Mouse (Mus musculus) hindbrain, embryonic 13.5 days (tissue): Measurements from ENCODE around the gene Zfp385b. TPM values are rescaled to one million over a fixed set of nuclear protein-coding genes. Genes with fewer than 3 reads are reported as not detected.

Experiments used
- ATAC-seq: fragments of 200-750 bp; cut with Nextera tagmentation; 2 replicates; pipeline ENCODE4 v1.8.0; 2017; ENCODE audit warnings: moderate TSS enrichment; ENCODE audit not compliant: low FRiP score
- H3K27ac ChIP-seq: fragments of 300-500 bp; sonication (generic); 2 replicates; pipeline ENCODE4 v1.5.1; 2015; ENCODE audit warnings: inconsistent platforms, mild to moderate bottlenecking, moderate library complexity
- H3K27me3 ChIP-seq: fragments of 300-500 bp; sonication (generic); 2 replicates; pipeline ENCODE4 v1.6.1; 2015; ENCODE audit warnings: mild to moderate bottlenecking, inconsistent platforms
- H3K36me3 ChIP-seq: fragments of 300-500 bp; sonication (generic); 2 replicates; pipeline ENCODE4 v1.6.1; 2015; ENCODE audit warnings: mild to moderate bottlenecking, inconsistent platforms
- H3K4me1 ChIP-seq: fragments of 300-500 bp; sonication (generic); replicated peaks from 2 replicates; pipeline ENCODE4 v1.6.1; 2015; ENCODE audit warnings: inconsistent platforms
- H3K4me2 ChIP-seq: fragments of 300-500 bp; sonication (generic); 2 replicates; pipeline ENCODE4 v1.6.1; 2015; ENCODE audit warnings: inconsistent platforms, mild to moderate bottlenecking, moderate library complexity
- H3K4me3 ChIP-seq: fragments of 300-500 bp; sonication (generic); 2 replicates; pipeline ENCODE4 v1.5.1; 2015; ENCODE audit warnings: mild to moderate bottlenecking, inconsistent platforms
- H3K9ac ChIP-seq: fragments of 300-500 bp; sonication (generic); 2 replicates; pipeline ENCODE4 v1.6.1; 2015; ENCODE audit warnings: mild to moderate bottlenecking, inconsistent platforms
- H3K9me3 ChIP-seq: fragments of 300-500 bp; sonication (generic); 2 replicates; pipeline ENCODE4 v1.6.1; 2016; ENCODE audit warnings: inconsistent platforms
- WGBS: fragments of 180-500 bp; shearing (Covaris S2); methylation state at CpG from one replicate; pipeline ENCODE4 v1.1.7; 2015; 5-methylcytosine and 5-hydroxymethylcytosine counted together
- polyA plus RNA-seq: library from polyadenylated mRNA; unstranded; fragments of >200 nt; fragmentation: Nextera tagmentation; extraction: Ambion mirVana; gene quantifications from 2 replicates; pipeline ENCODE4 v1.2.1, GENCODE M21; 2015

Zfp385b gene
- polyA plus RNA-seq, 1 experiment from 2014 or later = 8.1 TPM

- 89% methylated on average over 5 of the region's 5 CpGs for WGBS
- no peak for ATAC-seq
- Histone ChIP-seq H3K27me3 (no peaks in the 10 kb centered on the region), H3K27ac (no peak overlapping the region), H3K36me3 (no peaks in the 10 kb centered on the region), H3K4me3 (no peak overlapping the region), H3K4me1 (no peaks in the 10 kb centered on the region), H3K9ac (no peak overlapping the region), H3K9me3 (no peaks in the 10 kb centered on the region), H3K4me2 (no peak overlapping the region)
Measured at GRCm38 (mm10) chr2:77609452-77609851, 210.0 kb downstream of the Zfp385b start.

DNA sequence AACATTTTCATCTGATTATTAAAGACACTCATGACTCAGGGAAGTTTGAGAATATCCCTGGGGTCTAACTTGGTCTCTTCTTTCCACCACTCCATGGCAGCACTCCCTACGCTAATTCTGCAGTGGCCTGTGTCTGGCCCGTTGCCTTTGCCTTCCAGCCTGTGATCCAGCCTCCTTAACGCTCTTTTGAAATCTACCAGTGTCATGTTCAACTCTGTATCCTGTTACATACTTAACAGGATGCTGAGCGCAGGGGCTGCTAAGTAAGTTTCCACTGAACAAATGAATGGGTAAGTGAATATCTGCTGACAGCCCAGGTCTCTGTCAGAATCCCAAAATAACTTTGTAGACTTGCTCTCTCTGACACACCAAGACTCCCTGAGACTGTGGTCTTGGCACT, 210.8 kb downstream of the Zfp385b start:
- no peaks in the 10 kb centered on the region for H3K27me3 ChIP-seq
- WGBS = 81% methylated on average over 4 of the region's 4 CpGs
- no peak overlapping the region for H3K9ac ChIP-seq
- no peaks in the 10 kb centered on the region for H3K9me3 ChIP-seq
- no peaks in the 10 kb centered on the region for H3K4me1 ChIP-seq
- H3K4me2 ChIP-seq = no peak overlapping the region
- no peak overlapping the region for H3K27ac ChIP-seq
- H3K36me3 ChIP-seq = no peaks in the 10 kb centered on the region
- no peak overlapping the region for H3K4me3 ChIP-seq
- ATAC-seq = no peak

GRCm38 (mm10) chr2:77593461-77593860, 226.0 kb downstream of the Zfp385b start:
- H3K9ac ChIP-seq = no peak overlapping the region
- no peak overlapping the region for H3K27ac ChIP-seq
- no peaks in the 10 kb centered on the region for H3K36me3 ChIP-seq
- no peaks in the 10 kb centered on the region for H3K27me3 ChIP-seq
- H3K4me3 ChIP-seq = no peak overlapping the region
- H3K9me3 ChIP-seq = no peaks in the 10 kb centered on the region
- peaks cover 3% of the 10 kb centered on the region for H3K4me1 ChIP-seq
- H3K4me2 ChIP-seq = no peak overlapping the region
- WGBS = 83% methylated on average over 7 of the region's 7 CpGs
- ATAC-seq = no peak

DNA sequence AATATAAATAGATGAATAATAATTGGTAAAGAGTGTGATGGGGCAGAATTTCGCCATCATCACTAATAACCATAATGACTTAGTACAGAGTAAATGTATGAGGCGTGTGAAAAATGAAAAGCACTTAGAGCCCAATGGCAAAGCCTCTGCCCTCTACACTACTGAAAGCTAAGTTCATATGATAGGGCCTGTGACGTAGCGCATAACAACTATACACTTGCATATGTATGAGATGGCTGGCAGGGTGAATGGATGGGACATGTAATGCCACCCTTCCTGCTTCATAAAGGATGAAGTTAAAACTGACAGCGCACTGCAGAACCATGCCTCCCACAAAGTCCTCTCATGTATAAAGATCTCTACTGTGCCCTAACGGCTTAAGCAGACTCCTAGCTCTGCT, 226.9 kb downstream of the Zfp385b start:
- Histone ChIP-seq H3K4me2 (no peak overlapping the region), H3K36me3 (no peaks in the 10 kb centered on the region), H3K4me1 (peaks cover 3% of the 10 kb centered on the region), H3K4me3 (no peak overlapping the region), H3K9ac (no peak overlapping the region), H3K27me3 (no peaks in the 10 kb centered on the region), H3K9me3 (peaks cover 3% of the 10 kb centered on the region; the same call in 1 of the 2 replicates), H3K27ac (no peak overlapping the region)
- 71% methylated on average over 6 of the region's 6 CpGs for WGBS
- 0 out of 2 replicates have a peak, but pooled peaks have one; percentile 24 for ATAC-seq

GRCm38 (mm10) chr2:77589205-77589901, 230.1 kb downstream of the Zfp385b start:
- Histone ChIP-seq H3K27me3 (no peaks in the 10 kb centered on the region), H3K9me3 (peaks cover 13% of the 10 kb centered on the region; the same call in 1 of the 2 replicates), H3K4me3 (no peak overlapping the region), H3K36me3 (no peaks in the 10 kb centered on the region), H3K4me1 (peaks cover 3% of the 10 kb centered on the region), H3K9ac (no peak overlapping the region), H3K4me2 (no peak overlapping the region), H3K27ac (peak overlapping the region; percentile 37; the same call in 1 of the 2 replicates)
- 59% methylated on average over 12 of the region's 12 CpGs for WGBS
- no peak for ATAC-seq

- WGBS = 87% methylated on average over 4 of the region's 4 CpGs
- H3K9me3 ChIP-seq = peaks cover 13% of the 10 kb centered on the region; the same call in 1 of the 2 replicates
- no peak overlapping the region for H3K27ac ChIP-seq
- ATAC-seq = no peak
- H3K27me3 ChIP-seq = no peaks in the 10 kb centered on the region
- no peak overlapping the region for H3K4me2 ChIP-seq
- no peak overlapping the region for H3K9ac ChIP-seq
- H3K36me3 ChIP-seq = no peaks in the 10 kb centered on the region
- H3K4me1 ChIP-seq = peaks cover 3% of the 10 kb centered on the region; the same call in 1 of the 2 replicates
- no peak overlapping the region for H3K4me3 ChIP-seq
Measured at GRCm38 (mm10) chr2:77587387-77587786, 232.1 kb downstream of the Zfp385b start.

DNA sequence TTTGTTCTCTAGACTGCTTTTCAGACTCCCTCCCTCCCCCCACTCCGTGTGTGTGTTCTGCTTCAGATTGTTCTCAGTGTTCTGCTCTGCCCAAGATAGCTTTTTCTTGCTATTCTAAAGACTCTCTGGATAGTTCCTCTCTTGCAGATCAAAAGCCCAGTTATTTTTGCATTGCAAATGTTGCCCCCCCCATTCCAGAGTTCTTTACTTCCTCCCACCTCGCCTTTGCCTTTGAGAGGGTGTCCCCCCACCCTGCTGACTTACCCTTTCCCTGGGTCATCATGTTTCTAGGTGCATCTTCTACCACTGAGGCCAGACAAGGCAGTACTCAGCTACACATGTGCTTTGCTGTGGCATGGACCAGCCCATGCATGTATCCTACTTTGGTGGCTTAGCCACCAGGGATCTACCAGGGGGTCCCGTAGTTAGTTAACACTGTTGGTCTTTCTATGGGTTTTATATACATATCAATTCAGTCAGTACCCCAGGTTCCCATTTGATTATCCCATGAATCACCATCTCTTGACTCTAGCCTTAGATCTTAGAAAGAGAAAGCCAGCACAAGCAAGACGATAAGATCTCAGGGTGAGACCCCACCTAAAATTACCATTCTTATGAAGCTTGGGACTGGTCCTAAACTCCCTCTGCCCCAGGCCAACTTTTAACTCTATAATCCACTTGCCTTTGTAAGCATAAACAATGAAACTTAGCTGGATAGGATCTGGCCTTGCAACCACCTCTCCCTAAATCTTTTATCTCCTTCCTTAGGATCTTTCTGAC, 232.7 kb downstream of the Zfp385b start:
- WGBS = 72% methylated on average over 4 of the region's 4 CpGs
- peaks cover 3% of the 10 kb centered on the region; the same call in 1 of the 2 replicates for H3K4me1 ChIP-seq

DNA sequence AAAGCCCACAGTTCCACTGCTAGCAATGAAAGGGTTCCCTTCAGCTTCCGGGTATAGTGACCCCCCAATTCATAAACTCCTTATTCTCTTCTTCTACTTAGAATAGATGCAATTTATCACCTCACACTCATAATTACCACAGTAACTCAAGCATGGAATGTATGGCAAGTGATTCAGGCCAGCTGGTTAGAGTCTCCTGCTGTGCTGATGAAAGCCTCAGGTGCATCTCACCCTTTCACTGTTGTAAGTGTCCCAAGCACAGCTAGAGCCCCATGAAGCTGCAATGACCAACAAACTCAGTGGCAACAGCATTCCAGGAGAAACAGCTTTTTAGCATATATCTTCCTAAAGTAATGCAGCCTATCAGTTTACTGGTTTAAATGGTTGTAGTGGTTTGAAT, 235.9 kb downstream of the Zfp385b start:
- no peak for ATAC-seq
- Histone ChIP-seq H3K9me3 (peaks cover 13% of the 10 kb centered on the region; the same call in 1 of the 2 replicates), H3K36me3 (no peaks in the 10 kb centered on the region), H3K27ac (no peak overlapping the region), H3K9ac (no peak overlapping the region), H3K4me2 (no peak overlapping the region), H3K27me3 (no peaks in the 10 kb centered on the region), H3K4me1 (no peaks in the 10 kb centered on the region), H3K4me3 (no peak overlapping the region)
- WGBS = 64% methylated on average over 1 of the region's 1 CpGs

More for the DNA sequence above, 232.7 kb downstream of the Zfp385b start:
- Histone ChIP-seq H3K4me3 (no peak overlapping the region), H3K4me2 (no peak overlapping the region), H3K9ac (no peak overlapping the region), H3K27me3 (no peaks in the 10 kb centered on the region), H3K27ac (no peak overlapping the region), H3K9me3 (peaks cover 13% of the 10 kb centered on the region; the same call in 1 of the 2 replicates), H3K36me3 (no peaks in the 10 kb centered on the region)
- no peak for ATAC-seq

GRCm38 (mm10) chr2:77576571-77576970, 242.9 kb downstream of the Zfp385b start:
- Histone ChIP-seq H3K27ac (no peak overlapping the region), H3K27me3 (no peaks in the 10 kb centered on the region), H3K9ac (no peak overlapping the region), H3K4me2 (no peak overlapping the region), H3K9me3 (no peaks in the 10 kb centered on the region), H3K4me1 (no peaks in the 10 kb centered on the region), H3K4me3 (no peak overlapping the region), H3K36me3 (no peaks in the 10 kb centered on the region)
- ATAC-seq = no peak
- WGBS = 91% methylated on average over 1 of the region's 1 CpGs

GRCm38 (mm10) chr2:77567528-77568435, 251.7 kb downstream of the Zfp385b start:
- WGBS = 87% methylated on average over 15 of the region's 15 CpGs
- no peaks in the 10 kb centered on the region for H3K9me3 ChIP-seq
- ATAC-seq = no peak
- H3K27me3 ChIP-seq = no peaks in the 10 kb centered on the region
- H3K36me3 ChIP-seq = no peaks in the 10 kb centered on the region
- H3K4me3 ChIP-seq = no peak overlapping the region
- no peak overlapping the region for H3K9ac ChIP-seq
- H3K4me2 ChIP-seq = no peak overlapping the region
- H3K4me1 ChIP-seq = no peaks in the 10 kb centered on the region
- H3K27ac ChIP-seq = no peak overlapping the region

DNA sequence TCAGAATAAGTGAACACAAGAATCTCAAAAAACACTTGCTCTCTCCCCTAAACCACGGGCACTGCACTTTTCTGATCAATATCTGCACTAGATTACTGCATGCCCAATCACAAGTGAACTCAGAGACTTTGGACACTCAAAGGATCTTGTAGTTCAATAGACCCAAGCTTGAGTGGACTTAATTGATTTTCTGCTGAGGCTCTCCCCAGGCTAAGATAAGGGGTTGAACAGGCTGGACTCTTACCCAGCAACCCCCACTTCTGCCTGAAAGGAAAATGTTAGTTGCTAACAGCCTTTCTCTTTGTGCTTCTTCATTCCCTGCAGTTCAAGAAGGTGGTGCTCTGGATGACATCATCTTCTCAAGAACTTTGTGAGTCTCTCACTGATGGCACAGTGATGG, 255.7 kb downstream of the Zfp385b start:
- H3K4me2 ChIP-seq = no peak overlapping the region
- no peak overlapping the region for H3K9ac ChIP-seq
- no peak for ATAC-seq
- H3K4me1 ChIP-seq = no peaks in the 10 kb centered on the region
- no peak overlapping the region for H3K27ac ChIP-seq
- WGBS = 65% methylated on average over 1 of the region's 1 CpGs
- H3K36me3 ChIP-seq = no peaks in the 10 kb centered on the region
- H3K9me3 ChIP-seq = no peaks in the 10 kb centered on the region
- H3K4me3 ChIP-seq = no peak overlapping the region
- H3K27me3 ChIP-seq = no peaks in the 10 kb centered on the region

GRCm38 (mm10) chr2:77561941-77562340, 257.5 kb downstream of the Zfp385b start:
- no peaks in the 10 kb centered on the region for H3K9me3 ChIP-seq
- H3K27me3 ChIP-seq = no peaks in the 10 kb centered on the region
- ATAC-seq = no peak
- H3K9ac ChIP-seq = no peak overlapping the region
- 89% methylated on average over 5 of the region's 5 CpGs for WGBS
- no peaks in the 10 kb centered on the region for H3K36me3 ChIP-seq
- H3K27ac ChIP-seq = no peak overlapping the region
- no peak overlapping the region for H3K4me3 ChIP-seq
- no peak overlapping the region for H3K4me2 ChIP-seq
- H3K4me1 ChIP-seq = no peaks in the 10 kb centered on the region
